Mouse (Mus musculus): ENCODE measurements at regions not wholly inside any gene's neighbourhood (a gene's known extent, or its start where the extent isn't known, plus 50 kb on each side); places are given as distances from the start of the nearest gene placed in this dataset.
A peak's percentile ranks its signal among the peaks of the same experiment; 100 is the strongest.

- peak; percentile 19 for DNase-seq (ENCODE audit: low spot score)
These were observed 86.0 kb upstream of the Runx3 start for GRCm38 (mm10) chr4:135034406-135034805.

GRCm38 (mm10) chr4:135036764-135037163 is 83.7 kb upstream of the Runx3 start:
- DNase-seq (ENCODE audit: low spot score) = no peak

GRCm38 (mm10) chr4:135039234-135039633 is 81.2 kb upstream of the Runx3 start:
- DNase-seq (ENCODE audit: low spot score) = no peak

- DNase-seq (ENCODE audit: low spot score) = no peak
These were observed 78.5 kb upstream of the Runx3 start for GRCm38 (mm10) chr4:135041921-135042320.

- no peak for DNase-seq (ENCODE audit: low spot score)
These were observed 78.0 kb upstream of the Runx3 start for GRCm38 (mm10) chr4:135042501-135042900.

- DNase-seq (ENCODE audit: low spot score) = no peak
These were observed 75.4 kb upstream of the Runx3 start for GRCm38 (mm10) chr4:135045054-135045453.

- DNase-seq (ENCODE audit: low spot score) = no peak
These were observed 73.8 kb upstream of the Runx3 start for GRCm38 (mm10) chr4:135046619-135047018.

GRCm38 (mm10) chr4:135047251-135047650 is 73.2 kb upstream of the Runx3 start:
- no peak for DNase-seq (ENCODE audit: low spot score)

- no peak for DNase-seq (ENCODE audit: low spot score)
These were observed 72.7 kb upstream of the Runx3 start for GRCm38 (mm10) chr4:135047771-135048170.

- no peak for DNase-seq (ENCODE audit: low spot score)
These were observed 70.5 kb upstream of the Runx3 start for GRCm38 (mm10) chr4:135049924-135050323.

GRCm38 (mm10) chr4:135051466-135051865 is 69.0 kb upstream of the Runx3 start:
- no peak for DNase-seq (ENCODE audit: low spot score)

- no peak for DNase-seq (ENCODE audit: low spot score)
These were observed 66.9 kb upstream of the Runx3 start for GRCm38 (mm10) chr4:135053585-135053984.

- no peak for DNase-seq (ENCODE audit: low spot score)
These were observed 66.1 kb upstream of the Runx3 start for GRCm38 (mm10) chr4:135054353-135054752.

- no peak for DNase-seq (ENCODE audit: low spot score)
These were observed 64.1 kb upstream of the Runx3 start for GRCm38 (mm10) chr4:135056371-135056770.

- DNase-seq (ENCODE audit: low spot score) = no peak
These were observed 63.2 kb upstream of the Runx3 start for GRCm38 (mm10) chr4:135057286-135057685.

GRCm38 (mm10) chr4:135058895-135059294 is 61.6 kb upstream of the Runx3 start:
- no peak for DNase-seq (ENCODE audit: low spot score)

- DNase-seq (ENCODE audit: low spot score) = no peak
These were observed 59.3 kb upstream of the Runx3 start for GRCm38 (mm10) chr4:135061030-135061743.

GRCm38 (mm10) chr4:135066766-135067479 is 53.5 kb upstream of the Runx3 start:
- peak; percentile 82 for DNase-seq (ENCODE audit: low spot score)

- no peak for DNase-seq (ENCODE audit: low spot score)
These were observed 52.6 kb upstream of the Runx3 start for GRCm38 (mm10) chr4:135067805-135068204.

- DNase-seq (ENCODE audit: low spot score) = peak; percentile 50
These were observed 50.6 kb upstream of the Runx3 start for GRCm38 (mm10) chr4:135069818-135070217.

Data from lung, postnatal 25 days (tissue).